Mouse (Mus musculus): ENCODE measurements at regions not wholly inside any gene's neighbourhood (a gene's known extent, or its start where the extent isn't known, plus 50 kb on each side); places are given as distances from the start of the nearest gene placed in this dataset.

- intact Hi-C loops (cut with DNase I) = no loop called here
- no peak for DNase-seq (ENCODE audit: low spot score in 2 of 2)
These were observed 147.5 kb upstream of the Tut7 start for GRCm38 (mm10) chr13:59970430-59970829.

GRCm38 (mm10) chr13:59969484-59969883 lies 146.5 kb upstream of the Tut7 start:
- intact Hi-C loops (cut with DNase I) = no loop called here
- no peak for DNase-seq (ENCODE audit: low spot score in 2 of 2)

- no peak for DNase-seq (ENCODE audit: low spot score in 2 of 2)
- intact Hi-C loops (cut with DNase I) = no loop called here
These were observed 145.8 kb upstream of the Tut7 start for GRCm38 (mm10) chr13:59968584-59969240.

- no peak for DNase-seq (ENCODE audit: low spot score in 2 of 2)
- intact Hi-C loops (cut with DNase I) = no loop called here
These were observed 143.7 kb upstream of the Tut7 start for GRCm38 (mm10) chr13:59966535-59967255.

- DNase-seq (ENCODE audit: low spot score in 2 of 2) = no peak
- intact Hi-C loops (cut with DNase I) = no loop called here
These were observed 142.0 kb upstream of the Tut7 start for GRCm38 (mm10) chr13:59964981-59965380.

GRCm38 (mm10) chr13:59962676-59963664 lies 140.0 kb upstream of the Tut7 start:
- DNase-seq (ENCODE audit: low spot score in 2 of 2) = no peak
- intact Hi-C loops (cut with DNase I) = no loop called here

- no peak for DNase-seq (ENCODE audit: low spot score in 2 of 2)
- intact Hi-C loops (cut with DNase I) = no loop called here
These were observed 133.5 kb upstream of the Tut7 start for GRCm38 (mm10) chr13:59956441-59956840.

GRCm38 (mm10) chr13:59952809-59953208 lies 129.9 kb upstream of the Tut7 start:
- intact Hi-C loops (cut with DNase I) = no loop called here
- no peak for DNase-seq (ENCODE audit: low spot score in 2 of 2)

- intact Hi-C loops (cut with DNase I) = no loop called here
These were observed 129.2 kb upstream of the Tut7 start for GRCm38 (mm10) chr13:59952116-59952515.

GRCm38 (mm10) chr13:59950281-59950680 lies 127.3 kb upstream of the Tut7 start:
- no peak for DNase-seq (ENCODE audit: low spot score in 2 of 2)
- intact Hi-C loops (cut with DNase I) = no loop called here

More at GRCm38 (mm10) chr13:59952116-59952515, 129.2 kb upstream of the Tut7 start:
- DNase-seq (ENCODE audit: low spot score in 2 of 2) = no peak

- intact Hi-C loops (cut with DNase I) = no loop called here
- no peak for DNase-seq (ENCODE audit: low spot score in 2 of 2)
These were observed 126.5 kb upstream of the Tut7 start for GRCm38 (mm10) chr13:59949471-59949870.

- no peak for DNase-seq (ENCODE audit: low spot score in 2 of 2)
- intact Hi-C loops (cut with DNase I) = no loop called here
These were observed 125.7 kb upstream of the Tut7 start for GRCm38 (mm10) chr13:59948496-59949138.

- no peak for DNase-seq (ENCODE audit: low spot score in 2 of 2)
- intact Hi-C loops (cut with DNase I) = no loop called here
These were observed 124.5 kb upstream of the Tut7 start for GRCm38 (mm10) chr13:59947461-59947860.

- intact Hi-C loops (cut with DNase I) = no loop called here
- no peak for DNase-seq (ENCODE audit: low spot score in 2 of 2)
These were observed 123.6 kb upstream of the Tut7 start for GRCm38 (mm10) chr13:59946509-59946908.

GRCm38 (mm10) chr13:59945631-59946030 lies 122.7 kb upstream of the Tut7 start:
- intact Hi-C loops (cut with DNase I) = no loop called here
- DNase-seq (ENCODE audit: low spot score in 2 of 2) = no peak

- no peak for DNase-seq (ENCODE audit: low spot score in 2 of 2)
- intact Hi-C loops (cut with DNase I) = no loop called here
These were observed 120.7 kb upstream of the Tut7 start for GRCm38 (mm10) chr13:59943602-59944140.

GRCm38 (mm10) chr13:59943020-59943419 lies 120.1 kb upstream of the Tut7 start:
- intact Hi-C loops (cut with DNase I) = no loop called here
- no peak for DNase-seq (ENCODE audit: low spot score in 2 of 2)

- intact Hi-C loops (cut with DNase I) = no loop called here
- no peak for DNase-seq (ENCODE audit: low spot score in 2 of 2)
These were observed 118.6 kb upstream of the Tut7 start for GRCm38 (mm10) chr13:59941519-59941918.

- intact Hi-C loops (cut with DNase I) = no loop called here
These were observed 117.7 kb upstream of the Tut7 start for GRCm38 (mm10) chr13:59940414-59941205.

More at GRCm38 (mm10) chr13:59940414-59941205, 117.7 kb upstream of the Tut7 start:
- DNase-seq (ENCODE audit: low spot score in 2 of 2) = no peak

All from left cerebral cortex, postnatal 25 days (tissue).